Mouse (Mus musculus): ENCODE measurements around the gene Sh3rf3. TPM values are rescaled to one million over a fixed set of nuclear protein-coding genes. Genes with fewer than 3 reads are reported as not detected.

Sh3rf3 gene
- polyA plus RNA-seq, 1 experiment, result 6.0 TPM

DNA sequence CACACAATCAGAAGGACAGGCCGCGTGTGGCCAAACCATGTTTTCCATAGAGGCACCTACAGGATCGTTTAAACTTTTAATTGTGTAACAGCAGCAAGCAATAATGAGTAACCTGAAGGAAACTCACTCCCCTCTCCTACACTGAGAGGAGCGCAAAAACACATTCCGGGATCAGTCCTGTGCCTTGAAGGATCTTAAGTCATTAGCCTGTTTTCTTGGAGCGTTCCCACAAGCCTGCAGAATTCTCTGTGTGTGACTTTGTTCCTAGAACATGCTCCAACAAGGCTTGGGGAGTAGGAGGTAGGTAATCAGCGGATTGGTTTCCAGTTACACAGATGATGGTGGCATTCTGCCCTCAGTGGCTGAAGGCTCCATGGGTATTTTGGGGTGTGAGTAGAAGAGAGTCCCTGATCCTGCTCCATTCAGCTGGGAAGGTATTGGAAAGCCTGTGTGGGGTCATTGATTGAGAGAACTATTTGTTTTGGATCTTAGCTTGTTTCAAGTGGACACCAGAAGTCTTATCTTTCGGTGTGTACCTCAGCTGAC lies 108.6 kb downstream of the Sh3rf3 start:
- no peak overlapping the region for H3K4me3 ChIP-seq (ENCODE audit: control insufficient read depth, insufficient read depth, low read length)
- TF ChIP-seq POLR2A (IDR thresholded peaks at IDR 0.05; ENCODE audit: control insufficient read depth, extremely low read depth, insufficient read depth, low read length, poor library complexity) (no peak), CTCF (IDR thresholded peaks at IDR 0.05; ENCODE audit: borderline replicate concordance, control insufficient read depth, extremely low read depth, insufficient read depth, low read length, poor library complexity) (no peak)
- H3K27ac ChIP-seq (ENCODE audit: control insufficient read depth, insufficient read depth, low read length), result no peak overlapping the region
- H3K36me3 ChIP-seq (ENCODE audit: control insufficient read depth, insufficient read depth, low read length), result no peaks in the 10 kb centered on the region
- no peak for DNase-seq
- no peaks in the 10 kb centered on the region for H3K4me1 ChIP-seq (replicated peaks; ENCODE audit: control insufficient read depth, insufficient read depth, low read length)
- 93% methylated on average over 8 of the region's 8 CpGs for WGBS
- H3K27me3 ChIP-seq (ENCODE audit: control insufficient read depth, insufficient read depth, low read length), result no peaks in the 10 kb centered on the region

DNA sequence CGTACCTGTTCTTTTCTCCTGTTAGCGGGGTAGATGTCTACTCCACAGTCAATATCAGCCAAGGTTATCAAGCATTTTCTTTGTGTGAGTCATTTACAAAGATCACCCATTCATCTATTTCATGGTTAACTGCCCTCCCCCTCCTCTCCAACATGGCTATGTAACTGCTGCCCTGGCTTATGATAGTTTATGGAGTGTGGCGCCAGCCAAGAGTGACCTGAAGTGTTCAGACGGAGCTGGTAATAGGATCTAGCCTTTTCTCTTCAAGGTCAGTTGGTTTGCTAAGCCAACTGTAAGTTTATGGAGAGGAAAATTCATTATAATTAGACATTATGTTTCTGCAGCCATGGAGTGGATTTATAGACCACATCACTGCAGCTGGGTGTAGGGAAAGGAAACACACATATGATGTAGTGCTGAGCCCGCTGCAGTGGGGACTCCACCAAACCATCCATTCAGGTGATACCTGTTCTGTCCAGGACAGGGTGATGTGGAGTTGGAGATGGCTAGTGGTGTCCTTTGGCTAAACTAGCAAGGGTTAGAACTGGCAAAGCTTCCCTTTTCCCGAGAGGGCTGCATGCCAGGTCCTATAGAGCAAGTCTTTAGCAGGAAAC lies 109.2 kb downstream of the Sh3rf3 start:
- DNase-seq, result no peak
- Histone ChIP-seq H3K36me3 (ENCODE audit: control insufficient read depth, insufficient read depth, low read length) (no peaks in the 10 kb centered on the region), H3K4me1 (replicated peaks; ENCODE audit: control insufficient read depth, insufficient read depth, low read length) (no peaks in the 10 kb centered on the region), H3K27me3 (ENCODE audit: control insufficient read depth, insufficient read depth, low read length) (no peaks in the 10 kb centered on the region), H3K27ac (ENCODE audit: control insufficient read depth, insufficient read depth, low read length) (no peak overlapping the region), H3K4me3 (ENCODE audit: control insufficient read depth, insufficient read depth, low read length) (no peak overlapping the region)
- TF ChIP-seq CTCF (IDR thresholded peaks at IDR 0.05; ENCODE audit: borderline replicate concordance, control insufficient read depth, extremely low read depth, insufficient read depth, low read length, poor library complexity) (no peak), POLR2A (IDR thresholded peaks at IDR 0.05; ENCODE audit: control insufficient read depth, extremely low read depth, insufficient read depth, low read length, poor library complexity) (no peak)
- 92% methylated on average over 6 of the region's 6 CpGs for WGBS

DNA sequence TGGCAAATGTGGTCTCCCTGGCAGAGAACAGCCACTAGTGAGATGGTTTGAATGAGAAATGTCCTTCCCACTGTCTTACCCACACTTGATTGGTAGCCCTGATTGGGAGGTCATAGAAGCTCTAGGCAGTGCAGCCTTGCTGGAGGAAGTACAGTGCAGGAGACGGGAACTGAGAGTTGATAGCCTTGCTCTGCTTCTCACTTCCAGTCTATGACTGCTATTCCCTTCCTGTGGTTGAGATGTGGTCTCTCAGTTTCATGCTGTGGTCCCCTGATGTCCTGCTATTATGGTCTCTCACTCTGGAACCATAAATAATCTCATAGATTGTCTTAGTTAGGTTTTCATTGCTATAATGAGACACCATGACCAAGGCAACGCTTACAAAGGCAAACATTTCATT lies 109.8 kb downstream of the Sh3rf3 start:
- H3K36me3 ChIP-seq (ENCODE audit: control insufficient read depth, insufficient read depth, low read length), result no peaks in the 10 kb centered on the region
- no peaks in the 10 kb centered on the region for H3K27me3 ChIP-seq (ENCODE audit: control insufficient read depth, insufficient read depth, low read length)
- DNase-seq, result no peak
- WGBS, result 65% methylated on average over 2 of the region's 2 CpGs
- TF ChIP-seq CTCF (IDR thresholded peaks at IDR 0.05; ENCODE audit: borderline replicate concordance, control insufficient read depth, extremely low read depth, insufficient read depth, low read length, poor library complexity) (no peak), POLR2A (IDR thresholded peaks at IDR 0.05; ENCODE audit: control insufficient read depth, extremely low read depth, insufficient read depth, low read length, poor library complexity) (no peak)
- H3K4me1 ChIP-seq (replicated peaks; ENCODE audit: control insufficient read depth, insufficient read depth, low read length), result no peaks in the 10 kb centered on the region
- H3K27ac ChIP-seq (ENCODE audit: control insufficient read depth, insufficient read depth, low read length), result no peak overlapping the region
- no peak overlapping the region for H3K4me3 ChIP-seq (ENCODE audit: control insufficient read depth, insufficient read depth, low read length)

DNA sequence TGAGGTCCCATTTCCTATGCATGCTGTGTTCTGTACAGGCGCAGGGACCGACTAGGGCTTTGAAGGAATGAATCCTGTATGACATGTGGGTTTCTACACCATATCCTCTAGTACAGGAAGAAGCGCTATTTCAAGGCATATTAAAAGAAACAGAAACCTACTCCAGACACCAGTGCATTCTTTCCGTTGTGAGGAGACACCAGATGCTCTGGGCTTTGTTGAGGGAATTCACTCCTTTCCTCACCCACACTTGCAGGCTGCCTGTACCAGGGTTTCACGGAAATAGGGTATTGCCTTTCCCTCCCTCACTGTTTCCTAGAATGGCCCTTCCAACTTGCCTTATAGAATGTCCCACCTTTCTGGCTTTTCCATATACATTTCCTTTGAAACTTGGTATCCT lies 113.4 kb downstream of the Sh3rf3 start:
- H3K27me3 ChIP-seq (ENCODE audit: control insufficient read depth, insufficient read depth, low read length), result no peaks in the 10 kb centered on the region
- 35% methylated on average over 5 of the region's 5 CpGs for WGBS

DNA sequence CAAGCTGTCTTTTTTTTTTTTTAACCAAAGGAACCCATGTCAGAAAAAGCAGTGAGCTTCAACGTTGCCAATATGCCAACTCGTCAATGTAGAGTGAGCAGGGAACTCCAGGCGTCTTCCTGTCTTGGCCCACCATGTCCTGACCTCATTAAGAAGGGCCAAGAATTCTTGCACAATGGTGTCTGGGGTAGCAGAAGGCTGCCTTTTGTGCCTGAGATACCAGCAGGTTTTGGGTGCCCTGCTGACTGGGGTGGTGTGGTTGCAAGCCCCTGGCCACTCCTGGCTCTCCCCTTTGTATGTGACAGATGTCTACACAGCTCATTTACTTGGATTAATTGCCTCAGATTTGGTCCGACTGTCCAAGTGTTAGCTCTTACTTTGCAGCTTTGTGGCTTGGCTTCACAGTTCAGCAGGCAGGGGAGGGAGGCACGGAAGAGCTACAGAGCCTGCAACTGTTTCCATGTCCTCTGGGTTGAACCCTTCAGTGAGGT lies 115.8 kb downstream of the Sh3rf3 start:
- TF ChIP-seq CTCF (IDR thresholded peaks at IDR 0.05; ENCODE audit: borderline replicate concordance, control insufficient read depth, extremely low read depth, insufficient read depth, low read length, poor library complexity), result no peak
- no peak for TF ChIP-seq POLR2A (IDR thresholded peaks at IDR 0.05; ENCODE audit: control insufficient read depth, extremely low read depth, insufficient read depth, low read length, poor library complexity)
- H3K27me3 ChIP-seq (ENCODE audit: control insufficient read depth, insufficient read depth, low read length), result no peaks in the 10 kb centered on the region
- 77% methylated on average over 5 of the region's 5 CpGs for WGBS
- H3K36me3 ChIP-seq (ENCODE audit: control insufficient read depth, insufficient read depth, low read length), result no peaks in the 10 kb centered on the region
- H3K27ac ChIP-seq (ENCODE audit: control insufficient read depth, insufficient read depth, low read length), result no peak overlapping the region
- no peak for DNase-seq
- H3K4me1 ChIP-seq (replicated peaks; ENCODE audit: control insufficient read depth, insufficient read depth, low read length), result no peaks in the 10 kb centered on the region
- no peak overlapping the region for H3K4me3 ChIP-seq (ENCODE audit: control insufficient read depth, insufficient read depth, low read length)

More for the DNA sequence above, 113.4 kb downstream of the Sh3rf3 start:
- TF ChIP-seq CTCF (IDR thresholded peaks at IDR 0.05; ENCODE audit: borderline replicate concordance, control insufficient read depth, extremely low read depth, insufficient read depth, low read length, poor library complexity) (no peak), POLR2A (IDR thresholded peaks at IDR 0.05; ENCODE audit: control insufficient read depth, extremely low read depth, insufficient read depth, low read length, poor library complexity) (no peak)
- no peaks in the 10 kb centered on the region for H3K4me1 ChIP-seq (replicated peaks; ENCODE audit: control insufficient read depth, insufficient read depth, low read length)
- H3K4me3 ChIP-seq (ENCODE audit: control insufficient read depth, insufficient read depth, low read length), result no peak overlapping the region
- H3K36me3 ChIP-seq (ENCODE audit: control insufficient read depth, insufficient read depth, low read length), result no peaks in the 10 kb centered on the region
- no peak for DNase-seq
- no peak overlapping the region for H3K27ac ChIP-seq (ENCODE audit: control insufficient read depth, insufficient read depth, low read length)

DNA sequence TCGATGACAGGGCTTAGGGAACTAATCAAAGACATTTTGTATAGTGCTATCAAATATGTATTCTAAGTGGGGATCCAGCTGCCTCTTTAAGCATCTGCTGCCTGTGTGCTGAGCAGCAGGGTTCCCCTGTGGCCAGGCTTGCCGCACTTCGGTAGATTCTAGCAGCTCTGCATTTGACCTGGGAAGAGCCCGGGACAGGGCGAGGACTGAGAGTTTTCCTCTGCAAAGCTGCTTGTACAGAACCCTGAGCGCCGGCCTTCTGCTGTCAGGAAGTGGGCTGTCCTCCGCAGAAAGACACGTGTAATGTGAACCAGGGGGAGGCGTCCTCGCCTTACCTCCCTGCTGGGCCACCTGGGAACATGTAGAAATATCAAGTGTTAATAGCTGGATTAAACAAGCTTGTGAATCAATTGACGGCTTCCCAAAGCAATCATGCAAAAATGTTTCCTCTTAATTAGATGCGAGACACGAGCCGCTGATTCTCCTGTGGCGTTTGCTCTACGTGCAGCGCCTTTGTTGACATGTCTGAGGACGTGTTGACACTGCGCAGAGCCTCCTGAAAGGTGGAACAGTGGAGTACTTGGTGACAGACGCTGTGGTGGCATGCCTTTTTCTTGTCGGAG lies 119.1 kb downstream of the Sh3rf3 start:
- Histone ChIP-seq H3K36me3 (ENCODE audit: control insufficient read depth, insufficient read depth, low read length) (no peaks in the 10 kb centered on the region), H3K4me1 (replicated peaks; ENCODE audit: control insufficient read depth, insufficient read depth, low read length) (no peaks in the 10 kb centered on the region), H3K4me3 (ENCODE audit: control insufficient read depth, insufficient read depth, low read length) (no peak overlapping the region), H3K27ac (ENCODE audit: control insufficient read depth, insufficient read depth, low read length) (no peak overlapping the region), H3K27me3 (ENCODE audit: control insufficient read depth, insufficient read depth, low read length) (no peaks in the 10 kb centered on the region)
- TF ChIP-seq POLR2A (IDR thresholded peaks at IDR 0.05; ENCODE audit: control insufficient read depth, extremely low read depth, insufficient read depth, low read length, poor library complexity), result no peak
- no peak for TF ChIP-seq CTCF (IDR thresholded peaks at IDR 0.05; ENCODE audit: borderline replicate concordance, control insufficient read depth, extremely low read depth, insufficient read depth, low read length, poor library complexity)
- 57% methylated on average over 22 of the region's 22 CpGs for WGBS
- no peak for DNase-seq
